Mouse (Mus musculus) brain, embryonic 14.5 days (tissue): ENCODE measurements around the gene Trpv1.

ENCODE experiments used
- CTCF ChIP-seq: fragments of 200-500 bp; IDR thresholded peaks from 2 replicates; pipeline ENCODE4 v1.5.1; 2012; ENCODE audit warnings: inconsistent platforms, mild to moderate bottlenecking, moderate library complexity, borderline replicate concordance; ENCODE audit not compliant: insufficient read depth, insufficient read length; ENCODE audit errors: extremely low read depth
- POLR2A ChIP-seq: fragments of 200-500 bp; IDR thresholded peaks from 2 replicates; pipeline ENCODE4 v1.6.1; 2012; ENCODE audit warnings: mild to moderate bottlenecking, inconsistent platforms, borderline replicate concordance; ENCODE audit not compliant: poor library complexity, insufficient read depth, insufficient read length, severe bottlenecking; ENCODE audit errors: extremely low read depth

GRCm38 (mm10) chr11:73220651-73221050 lies 13.4 kb upstream of the Trpv1 start:
- TF ChIP-seq POLR2A = no peak
- TF ChIP-seq CTCF = no peak
